Mouse (Mus musculus): ENCODE measurements around the gene Bzw1. TPM values are rescaled to one million over a fixed set of nuclear protein-coding genes. Genes with fewer than 3 reads are reported as not detected.

Bzw1 gene
- total and polyA plus RNA-seq, 3 experiments: 199 to 268 (median 242) TPM

- Histone ChIP-seq H3K79me2 (ENCODE audit: control insufficient read depth, insufficient read depth, low read length, poor library complexity) (peaks cover 34% of the 10 kb centered on the region), H3K27me3 (ENCODE audit: control insufficient read depth in 1 of 2, insufficient read depth in 2 of 2, low read length in 2 of 2) (no peaks in the 10 kb centered on the region), H3K27ac (ENCODE audit: control insufficient read depth, low read depth, low read length) (no peak overlapping the region), H3K4me3 (ENCODE audit: control insufficient read depth in 1 of 2, insufficient read depth in 1 of 2, low read depth in 2 of 2, low read length in 2 of 2) (no peak overlapping the region), H3K9me3 (replicated peaks; ENCODE audit: insufficient read depth, low read length) (no peaks in the 10 kb centered on the region), H3K9ac (ENCODE audit: control insufficient read depth, low read depth, low read length, poor library complexity, severe bottlenecking) (no peak overlapping the region), H3K36me3 (ENCODE audit: control insufficient read depth in 1 of 2, insufficient read depth in 2 of 2, low read length in 2 of 2) (peaks cover 28 to 47% of the 10 kb centered on the region in 2 experiments), H3K4me1 (ENCODE audit: control insufficient read depth in 1 of 2, insufficient read depth in 2 of 2, low read length in 2 of 2) (peaks cover 11% of the 10 kb centered on the region in 2 experiments)
- DNase-seq (ENCODE audit: low read depth, low spot score): peak; percentile 57
- TF ChIP-seq MAX (IDR thresholded peaks at IDR 0.05; ENCODE audit: low read length) (no peak), CTCF (IDR thresholded peaks at IDR 0.05 in 2 of 3, conservative IDR thresholded peaks at IDR 0.05 in 1 of 3; ENCODE audit: control insufficient read depth in 1 of 3, insufficient read depth in 1 of 3, low read depth in 2 of 3, low read length in 3 of 3, poor library complexity in 1 of 3, severe bottlenecking in 1 of 3) (peak in 1 of 3 experiments; percentile 20; a peak in 1 of 6 replicates)
Observed at GRCm38 (mm10) chr1:58395341-58395740, 2.6 kb downstream of the Bzw1 start.

GRCm38 (mm10) chr1:58396179-58396578 lies 3.5 kb downstream of the Bzw1 start:
- TF ChIP-seq ZC3H11A (IDR thresholded peaks at IDR 0.05; ENCODE audit: low read depth, low read length) (no peak), RAD21 (IDR thresholded peaks at IDR 0.05; ENCODE audit: low read depth, low read length) (peak; percentile 12), CTCF (IDR thresholded peaks at IDR 0.05 in 2 of 3, conservative IDR thresholded peaks at IDR 0.05 in 1 of 3; ENCODE audit: control insufficient read depth in 1 of 3, insufficient read depth in 1 of 3, low read depth in 2 of 3, low read length in 3 of 3, poor library complexity in 1 of 3, severe bottlenecking in 1 of 3) (peak in 2 of 3 experiments; percentile 9 to 40; a peak in 3 of 6 replicates), SMC3 (IDR thresholded peaks at IDR 0.05; ENCODE audit: low read depth, low read length) (peak; percentile 22; the same call in 1 of the 2 replicates), HCFC1 (IDR thresholded peaks at IDR 0.05; ENCODE audit: low read depth, low read length) (no peak), GATA1 (IDR thresholded peaks at IDR 0.05; ENCODE audit: low read depth, low read length) (0 out of 2 replicates have a peak, but pooled peaks have one; percentile 6)
- Histone ChIP-seq H3K27ac (ENCODE audit: control insufficient read depth, low read depth, low read length) (no peak overlapping the region), H3K9me3 (replicated peaks; ENCODE audit: insufficient read depth, low read length) (no peaks in the 10 kb centered on the region), H3K27me3 (ENCODE audit: control insufficient read depth in 1 of 2, insufficient read depth in 2 of 2, low read length in 2 of 2) (no peaks in the 10 kb centered on the region), H3K4me3 (ENCODE audit: control insufficient read depth in 1 of 2, insufficient read depth in 1 of 2, low read depth in 2 of 2, low read length in 2 of 2) (no peak overlapping the region), H3K4me1 (ENCODE audit: control insufficient read depth in 1 of 2, insufficient read depth in 2 of 2, low read length in 2 of 2) (peaks cover 11% of the 10 kb centered on the region in 2 experiments), H3K79me2 (ENCODE audit: control insufficient read depth, insufficient read depth, low read length, poor library complexity) (peaks cover 34% of the 10 kb centered on the region), H3K36me3 (ENCODE audit: control insufficient read depth in 1 of 2, insufficient read depth in 2 of 2, low read length in 2 of 2) (peaks cover 28 to 54% of the 10 kb centered on the region in 2 experiments), H3K9ac (ENCODE audit: control insufficient read depth, low read depth, low read length, poor library complexity, severe bottlenecking) (no peak overlapping the region)
- DNase-seq (ENCODE audit: low read depth, low spot score): peak; percentile 47

- H3K27ac ChIP-seq (ENCODE audit: control insufficient read depth, low read depth, low read length): no peak overlapping the region
- DNase-seq (ENCODE audit: low read depth, low spot score): no peak
Observed at GRCm38 (mm10) chr1:58397731-58398130, 5.0 kb downstream of the Bzw1 start.

More at GRCm38 (mm10) chr1:58397731-58398130, 5.0 kb downstream of the Bzw1 start:
- Histone ChIP-seq H3K9me3 (replicated peaks; ENCODE audit: insufficient read depth, low read length) (no peaks in the 10 kb centered on the region), H3K9ac (ENCODE audit: control insufficient read depth, low read depth, low read length, poor library complexity, severe bottlenecking) (no peak overlapping the region), H3K4me3 (ENCODE audit: control insufficient read depth in 1 of 2, insufficient read depth in 1 of 2, low read depth in 2 of 2, low read length in 2 of 2) (no peak overlapping the region), H3K27me3 (ENCODE audit: control insufficient read depth in 1 of 2, insufficient read depth in 2 of 2, low read length in 2 of 2) (no peaks in the 10 kb centered on the region), H3K4me1 (ENCODE audit: control insufficient read depth in 1 of 2, insufficient read depth in 2 of 2, low read length in 2 of 2) (peaks cover 8 to 11% of the 10 kb centered on the region in 2 experiments), H3K79me2 (ENCODE audit: control insufficient read depth, insufficient read depth, low read length, poor library complexity) (peaks cover 31% of the 10 kb centered on the region), H3K36me3 (ENCODE audit: control insufficient read depth in 1 of 2, insufficient read depth in 2 of 2, low read length in 2 of 2) (peaks cover 28 to 57% of the 10 kb centered on the region in 2 experiments)
- TF ChIP-seq GABPA (IDR thresholded peaks at IDR 0.05; ENCODE audit: low read depth, low read length): no peak
- TF ChIP-seq ELF1 (IDR thresholded peaks at IDR 0.05; ENCODE audit: low read depth, low read length): no peak
- no peak for TF ChIP-seq CHD1 (IDR thresholded peaks at IDR 0.05; ENCODE audit: low read depth, low read length)
- TF ChIP-seq E2F4 (IDR thresholded peaks at IDR 0.05; ENCODE audit: borderline replicate concordance, low read depth, low read length): no peak
- no peak for TF ChIP-seq NRF1 (IDR thresholded peaks at IDR 0.05; ENCODE audit: insufficient read depth, low read depth, low read length, poor library complexity, severe bottlenecking)
- no peak for TF ChIP-seq MXI1 (IDR thresholded peaks at IDR 0.05; ENCODE audit: low read depth, low read length)
